Mouse (Mus musculus) right cerebral cortex, postnatal 36 days (tissue): ENCODE data around the gene Aip.
"Not testable (repeated sequence)": the region's sequence is repeated elsewhere in the genome, so short reads cannot be mapped to it uniquely, and the experiment has no call there.

Experiments
- DNase-seq, 2 experiments: peaks; one replicate each; pipeline ENCODE4 v3.0.0; 2022; ENCODE audit warnings: low spot score in 2 of 2, mixed read lengths in 1 of 2

Aip gene

GRCm38 (mm10) chr19:4092750-4093149, 32.9 kb downstream of the Aip start:
- DNase-seq: no peak

GRCm38 (mm10) chr19:4091383-4091782, 34.3 kb downstream of the Aip start:
- DNase-seq: no peak

GRCm38 (mm10) chr19:4090446-4090845, 35.2 kb downstream of the Aip start:
- no peak for DNase-seq

GRCm38 (mm10) chr19:4089128-4089527, 36.5 kb downstream of the Aip start:
- DNase-seq: no peak

GRCm38 (mm10) chr19:4088146-4088545, 37.5 kb downstream of the Aip start:
- no peak for DNase-seq

GRCm38 (mm10) chr19:4087090-4087489, 38.6 kb downstream of the Aip start:
- DNase-seq: no peak

- no peak for DNase-seq
Observed at GRCm38 (mm10) chr19:4086156-4086555, 39.5 kb downstream of the Aip start.

GRCm38 (mm10) chr19:4084984-4085383, 40.7 kb downstream of the Aip start:
- no peak for DNase-seq

- no peak for DNase-seq
Observed at GRCm38 (mm10) chr19:4083826-4084225, 41.8 kb downstream of the Aip start.

- DNase-seq: no peak
Observed at GRCm38 (mm10) chr19:4083316-4083715, 42.3 kb downstream of the Aip start.

- no peak for DNase-seq
Observed at GRCm38 (mm10) chr19:4082219-4082965, 43.3 kb downstream of the Aip start.

- DNase-seq: no peak
Observed at GRCm38 (mm10) chr19:4081394-4081793, 44.3 kb downstream of the Aip start, which contains the start of gene Cabp2. Gene Cabp2, plus strand, starts transcription at chr19:4081578.

GRCm38 (mm10) chr19:4080511-4081009, 45.1 kb downstream of the Aip start:
- no peak for DNase-seq

GRCm38 (mm10) chr19:4079594-4079993, 46.1 kb downstream of the Aip start:
- no peak for DNase-seq

- DNase-seq: no peak
Observed at GRCm38 (mm10) chr19:4075531-4075930, 50.1 kb downstream of the Aip start.

GRCm38 (mm10) chr19:4072706-4073424, 52.8 kb downstream of the Aip start:
- DNase-seq: no peak

GRCm38 (mm10) chr19:4071406-4071805, 54.3 kb downstream of the Aip start:
- DNase-seq: no peak

GRCm38 (mm10) chr19:4070756-4071155, 54.9 kb downstream of the Aip start:
- DNase-seq: no peak

GRCm38 (mm10) chr19:4070311-4070710, 55.3 kb downstream of the Aip start:
- DNase-seq: no peak

- no peak for DNase-seq
Observed at GRCm38 (mm10) chr19:4068717-4069410, 56.8 kb downstream of the Aip start.

GRCm38 (mm10) chr19:4068242-4068641, 57.4 kb downstream of the Aip start:
- not testable (repeated sequence) for DNase-seq

- DNase-seq: no peak
Observed at GRCm38 (mm10) chr19:4066877-4067276, 58.8 kb downstream of the Aip start.
